Mouse (Mus musculus): ENCODE data around the gene Rasgef1a. TPM values are rescaled to one million over a fixed set of nuclear protein-coding genes. Genes with fewer than 3 reads are reported as not detected.

The Rasgef1a gene
- polyA plus RNA-seq, 1 experiment = 0.11 TPM

DNA sequence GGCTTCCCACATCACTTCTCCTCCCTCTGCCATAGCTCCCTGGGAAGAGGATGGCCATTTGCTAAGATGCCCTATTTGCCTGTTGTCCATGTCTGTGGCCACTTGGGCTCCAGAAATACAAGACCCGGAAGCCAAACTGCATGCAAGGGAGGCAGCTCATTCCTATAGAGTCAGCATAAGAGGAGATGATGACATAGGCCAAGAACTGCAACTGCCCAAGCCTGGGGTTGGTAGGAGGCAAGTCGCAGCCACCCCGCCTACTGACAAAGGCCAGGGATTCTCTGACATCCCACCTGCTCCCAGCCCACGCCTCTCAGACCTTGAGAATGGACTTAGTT, 59.7 kb downstream of the Rasgef1a start:
- Histone ChIP-seq H3K36me3 (ENCODE audit: control insufficient read depth, insufficient read depth) (no peaks in the 10 kb centered on the region), H3K4me3 (no peak overlapping the region), H3K79me2 (ENCODE audit: control insufficient read depth, insufficient read depth) (no peaks in the 10 kb centered on the region), H3K4me2 (ENCODE audit: low read depth) (no peak overlapping the region), H3K27me3 (ENCODE audit: control insufficient read depth, insufficient read depth, insufficient read length) (peaks cover 15% of the 10 kb centered on the region), H3ac (ENCODE audit: control insufficient read depth, insufficient read length) (no peak overlapping the region)
- TF ChIP-seq TCF3 (IDR thresholded peaks at IDR 0.05; ENCODE audit: insufficient read length, low read depth) (no peak), E2F4 (IDR thresholded peaks at IDR 0.05; ENCODE audit: insufficient read depth) (no peak), USF1 (IDR thresholded peaks at IDR 0.05; ENCODE audit: low read depth) (no peak), SRF (IDR thresholded peaks at IDR 0.05; ENCODE audit: control insufficient read depth, insufficient read length, low read depth) (no peak), CEBPB (IDR thresholded peaks at IDR 0.05; ENCODE audit: insufficient read depth, poor library complexity, severe bottlenecking) (no peak), MYOG (IDR thresholded peaks at IDR 0.05; ENCODE audit: control insufficient read depth in 1 of 3, insufficient read depth in 1 of 3, insufficient read length in 2 of 3, low read depth in 2 of 3) (no peak), TCF12 (IDR thresholded peaks at IDR 0.05; ENCODE audit: insufficient read depth, poor library complexity, severe bottlenecking) (no peak), MAX (IDR thresholded peaks at IDR 0.05; ENCODE audit: low read depth) (no peak), MYOD1 (IDR thresholded peaks at IDR 0.05; ENCODE audit: control insufficient read depth in 1 of 3, insufficient read length in 2 of 3, low read depth in 2 of 3) (no peak), POLR2AphosphoS2 (IDR thresholded peaks at IDR 0.05; ENCODE audit: insufficient read length, low read depth) (no peak), POLR2A (IDR thresholded peaks at IDR 0.05; ENCODE audit: insufficient read length, low read depth) (no peak), REST (IDR thresholded peaks at IDR 0.05; ENCODE audit: insufficient read depth, insufficient read length) (no peak)

DNA sequence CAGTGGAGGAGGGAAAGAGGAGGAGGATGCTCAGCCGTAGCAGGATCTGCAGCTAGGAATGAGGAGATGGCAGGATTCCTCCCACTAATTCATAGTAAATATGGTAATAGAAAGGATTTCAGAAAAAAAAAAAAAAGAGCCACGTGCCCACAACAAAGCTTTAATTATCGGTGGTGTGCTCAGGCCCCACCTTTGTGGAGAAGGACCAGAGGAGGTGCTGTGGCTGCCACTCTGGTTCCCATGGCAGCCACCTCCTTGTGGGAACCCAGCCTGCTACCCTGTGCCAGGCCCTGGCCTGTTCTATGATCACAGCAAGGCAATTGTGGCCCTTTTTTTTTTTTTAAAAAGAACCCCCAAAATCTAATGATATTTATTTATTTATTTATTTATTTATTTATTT, 60.2 kb downstream of the Rasgef1a start:
- no peak overlapping the region for H3K4me2 ChIP-seq (ENCODE audit: low read depth)
- H3K27me3 ChIP-seq (ENCODE audit: control insufficient read depth, insufficient read depth, insufficient read length) = peaks cover 15% of the 10 kb centered on the region
- no peaks in the 10 kb centered on the region for H3K36me3 ChIP-seq (ENCODE audit: control insufficient read depth, insufficient read depth)
- H3K79me2 ChIP-seq (ENCODE audit: control insufficient read depth, insufficient read depth) = no peaks in the 10 kb centered on the region
- no peak overlapping the region for H3ac ChIP-seq (ENCODE audit: control insufficient read depth, insufficient read length)
- H3K4me3 ChIP-seq = no peak overlapping the region
- TF ChIP-seq MYOG (IDR thresholded peaks at IDR 0.05; ENCODE audit: control insufficient read depth in 1 of 3, insufficient read depth in 1 of 3, insufficient read length in 2 of 3, low read depth in 2 of 3) (no peak), MYOD1 (IDR thresholded peaks at IDR 0.05; ENCODE audit: control insufficient read depth in 1 of 3, insufficient read length in 2 of 3, low read depth in 2 of 3) (no peak), POLR2AphosphoS2 (IDR thresholded peaks at IDR 0.05; ENCODE audit: insufficient read length, low read depth) (no peak), TCF12 (IDR thresholded peaks at IDR 0.05; ENCODE audit: insufficient read depth, poor library complexity, severe bottlenecking) (no peak), MAX (IDR thresholded peaks at IDR 0.05; ENCODE audit: low read depth) (no peak), E2F4 (IDR thresholded peaks at IDR 0.05; ENCODE audit: insufficient read depth) (no peak), REST (IDR thresholded peaks at IDR 0.05; ENCODE audit: insufficient read depth, insufficient read length) (no peak), CEBPB (IDR thresholded peaks at IDR 0.05; ENCODE audit: insufficient read depth, poor library complexity, severe bottlenecking) (no peak), USF1 (IDR thresholded peaks at IDR 0.05; ENCODE audit: low read depth) (no peak), SRF (IDR thresholded peaks at IDR 0.05; ENCODE audit: control insufficient read depth, insufficient read length, low read depth) (no peak), TCF3 (IDR thresholded peaks at IDR 0.05; ENCODE audit: insufficient read length, low read depth) (no peak), POLR2A (IDR thresholded peaks at IDR 0.05; ENCODE audit: insufficient read length, low read depth) (no peak)

DNA sequence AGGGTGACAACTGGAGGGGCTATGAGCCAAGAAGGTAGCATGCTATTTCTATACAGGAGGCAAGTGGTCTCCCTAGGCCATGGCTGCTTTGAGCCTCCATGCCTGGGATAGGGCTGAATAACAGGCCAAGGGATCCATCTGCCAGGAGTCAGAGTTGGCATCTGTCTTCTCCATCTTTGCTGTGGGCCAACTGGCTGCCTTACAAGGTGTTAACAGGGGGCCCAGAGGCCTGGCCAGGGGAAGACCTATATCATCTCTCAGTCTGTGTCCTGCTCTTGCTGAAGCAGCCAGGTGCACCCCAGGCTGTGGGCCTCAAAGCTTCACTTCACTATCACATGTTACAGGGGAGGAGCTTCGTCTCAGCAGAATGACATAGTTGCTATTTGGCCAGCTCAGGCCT, 60.9 kb downstream of the Rasgef1a start:
- H3K4me3 ChIP-seq = no peak overlapping the region
- no peaks in the 10 kb centered on the region for H3K79me2 ChIP-seq (ENCODE audit: control insufficient read depth, insufficient read depth)
- TF ChIP-seq REST (IDR thresholded peaks at IDR 0.05; ENCODE audit: insufficient read depth, insufficient read length) = no peak
- TF ChIP-seq TCF3 (IDR thresholded peaks at IDR 0.05; ENCODE audit: insufficient read length, low read depth) = no peak
- no peak for TF ChIP-seq POLR2A (IDR thresholded peaks at IDR 0.05; ENCODE audit: insufficient read length, low read depth)
- no peak for TF ChIP-seq POLR2AphosphoS2 (IDR thresholded peaks at IDR 0.05; ENCODE audit: insufficient read length, low read depth)
- TF ChIP-seq MYOD1 (IDR thresholded peaks at IDR 0.05; ENCODE audit: control insufficient read depth in 1 of 3, insufficient read length in 2 of 3, low read depth in 2 of 3) = no peak
- TF ChIP-seq USF1 (IDR thresholded peaks at IDR 0.05; ENCODE audit: low read depth) = no peak
- TF ChIP-seq SRF (IDR thresholded peaks at IDR 0.05; ENCODE audit: control insufficient read depth, insufficient read length, low read depth) = no peak
- no peak for TF ChIP-seq MAX (IDR thresholded peaks at IDR 0.05; ENCODE audit: low read depth)
- TF ChIP-seq MYOG (IDR thresholded peaks at IDR 0.05; ENCODE audit: control insufficient read depth in 1 of 3, insufficient read depth in 1 of 3, insufficient read length in 2 of 3, low read depth in 2 of 3) = no peak
- TF ChIP-seq TCF12 (IDR thresholded peaks at IDR 0.05; ENCODE audit: insufficient read depth, poor library complexity, severe bottlenecking) = no peak
- no peak for TF ChIP-seq E2F4 (IDR thresholded peaks at IDR 0.05; ENCODE audit: insufficient read depth)
- TF ChIP-seq CEBPB (IDR thresholded peaks at IDR 0.05; ENCODE audit: insufficient read depth, poor library complexity, severe bottlenecking) = no peak
- no peak overlapping the region for H3K4me2 ChIP-seq (ENCODE audit: low read depth)
- peaks cover 17% of the 10 kb centered on the region for H3K27me3 ChIP-seq (ENCODE audit: control insufficient read depth, insufficient read depth, insufficient read length)
- no peak overlapping the region for H3ac ChIP-seq (ENCODE audit: control insufficient read depth, insufficient read length)
- no peaks in the 10 kb centered on the region for H3K36me3 ChIP-seq (ENCODE audit: control insufficient read depth, insufficient read depth)

DNA sequence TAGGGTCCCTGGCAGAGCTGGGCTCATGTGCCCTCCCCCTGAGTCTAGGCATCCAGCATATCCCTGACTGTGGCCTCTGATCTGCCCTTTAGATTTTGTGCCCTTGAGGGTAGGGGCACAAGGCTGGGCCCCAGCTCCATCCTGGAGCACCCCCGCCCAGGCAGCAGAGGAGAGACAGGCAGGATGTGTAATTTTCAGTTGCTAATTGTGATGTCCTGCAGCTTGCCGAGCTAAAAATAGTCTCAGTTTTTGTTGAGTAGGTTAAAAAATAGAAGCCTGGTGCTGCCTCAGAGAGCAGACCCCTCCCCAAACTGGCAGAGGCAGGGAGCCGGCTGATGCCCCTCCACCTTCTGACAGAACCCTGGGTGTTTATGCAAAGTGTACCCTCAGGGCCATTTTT, 62.9 kb downstream of the Rasgef1a start:
- H3ac ChIP-seq (ENCODE audit: control insufficient read depth, insufficient read length) = no peak overlapping the region
- H3K27me3 ChIP-seq (ENCODE audit: control insufficient read depth, insufficient read depth, insufficient read length) = peaks cover 34% of the 10 kb centered on the region
- no peak overlapping the region for H3K4me2 ChIP-seq (ENCODE audit: low read depth)
- no peak overlapping the region for H3K4me3 ChIP-seq
- H3K36me3 ChIP-seq (ENCODE audit: control insufficient read depth, insufficient read depth) = no peaks in the 10 kb centered on the region
- TF ChIP-seq MAX (IDR thresholded peaks at IDR 0.05; ENCODE audit: low read depth) = no peak
- TF ChIP-seq MYOD1 (IDR thresholded peaks at IDR 0.05; ENCODE audit: control insufficient read depth in 1 of 3, insufficient read length in 2 of 3, low read depth in 2 of 3) = no peak
- TF ChIP-seq POLR2A (IDR thresholded peaks at IDR 0.05; ENCODE audit: insufficient read length, low read depth) = no peak
- TF ChIP-seq REST (IDR thresholded peaks at IDR 0.05; ENCODE audit: insufficient read depth, insufficient read length) = no peak
- no peak for TF ChIP-seq POLR2AphosphoS2 (IDR thresholded peaks at IDR 0.05; ENCODE audit: insufficient read length, low read depth)
- TF ChIP-seq CEBPB (IDR thresholded peaks at IDR 0.05; ENCODE audit: insufficient read depth, poor library complexity, severe bottlenecking) = no peak
- no peak for TF ChIP-seq TCF12 (IDR thresholded peaks at IDR 0.05; ENCODE audit: insufficient read depth, poor library complexity, severe bottlenecking)
- no peak for TF ChIP-seq MYOG (IDR thresholded peaks at IDR 0.05; ENCODE audit: control insufficient read depth in 1 of 3, insufficient read depth in 1 of 3, insufficient read length in 2 of 3, low read depth in 2 of 3)
- no peak for TF ChIP-seq USF1 (IDR thresholded peaks at IDR 0.05; ENCODE audit: low read depth)
- TF ChIP-seq E2F4 (IDR thresholded peaks at IDR 0.05; ENCODE audit: insufficient read depth) = no peak
- no peak for TF ChIP-seq SRF (IDR thresholded peaks at IDR 0.05; ENCODE audit: control insufficient read depth, insufficient read length, low read depth)
- no peak for TF ChIP-seq TCF3 (IDR thresholded peaks at IDR 0.05; ENCODE audit: insufficient read length, low read depth)
- H3K79me2 ChIP-seq (ENCODE audit: control insufficient read depth, insufficient read depth) = no peaks in the 10 kb centered on the region
